Mouse (Mus musculus) kidney, embryonic 16.5 days (tissue): ENCODE measurements at regions not wholly inside any gene's neighbourhood (a gene's known extent, or its start where the extent isn't known, plus 50 kb on each side); places are given as distances from the start of the nearest gene placed in this dataset.

Experiments
- ATAC-seq: fragments of 200-750 bp; cut with Nextera tagmentation; 2 replicates; pipeline ENCODE4 v1.8.0; 2017; ENCODE audit warnings: moderate TSS enrichment; ENCODE audit not compliant: low FRiP score, low TSS enrichment
- H3K27ac ChIP-seq: fragments of 300-500 bp; sonication (generic); 2 replicates; pipeline ENCODE4 v1.5.1; 2014; ENCODE audit warnings: low read length
- H3K27me3 ChIP-seq: fragments of 300-500 bp; sonication (generic); 2 replicates; pipeline ENCODE4 v1.6.1; 2014; ENCODE audit warnings: low read length, control low read depth, mixed read lengths; ENCODE audit not compliant: insufficient read depth
- H3K36me3 ChIP-seq: fragments of 300-500 bp; sonication (generic); 2 replicates; pipeline ENCODE4 v1.6.1; 2014; ENCODE audit warnings: low read length, control low read depth, mixed read lengths; ENCODE audit not compliant: insufficient read depth
- H3K4me1 ChIP-seq: fragments of 300-500 bp; sonication (generic); 2 replicates; pipeline ENCODE4 v1.6.1; 2014; ENCODE audit warnings: low read length, control low read depth, mixed read lengths; ENCODE audit not compliant: insufficient read depth
- H3K4me2 ChIP-seq: fragments of 300-500 bp; sonication (generic); replicated peaks from 2 replicates; pipeline ENCODE4 v1.6.1; 2014; ENCODE audit warnings: low read depth, low read length
- H3K4me3 ChIP-seq: fragments of 300-500 bp; sonication (generic); 2 replicates; pipeline ENCODE4 v1.5.1; 2014; ENCODE audit warnings: mild to moderate bottlenecking, low read length
- H3K9ac ChIP-seq: fragments of 300-500 bp; sonication (generic); replicated peaks from 2 replicates; pipeline ENCODE4 v1.6.1; 2014; ENCODE audit warnings: low read length
- H3K9me3 ChIP-seq: fragments of 300-500 bp; sonication (generic); 2 replicates; pipeline ENCODE4 v1.6.1; 2016; ENCODE audit warnings: low read length, control low read depth
- WGBS: fragments of 180-500 bp; shearing (Covaris S2); extraction: QIAGEN DNeasy Blood & Tissue Kit; methylation state at CpG from one replicate; pipeline ENCODE4 v1.1.7; 2014; 5-methylcytosine and 5-hydroxymethylcytosine counted together

DNA sequence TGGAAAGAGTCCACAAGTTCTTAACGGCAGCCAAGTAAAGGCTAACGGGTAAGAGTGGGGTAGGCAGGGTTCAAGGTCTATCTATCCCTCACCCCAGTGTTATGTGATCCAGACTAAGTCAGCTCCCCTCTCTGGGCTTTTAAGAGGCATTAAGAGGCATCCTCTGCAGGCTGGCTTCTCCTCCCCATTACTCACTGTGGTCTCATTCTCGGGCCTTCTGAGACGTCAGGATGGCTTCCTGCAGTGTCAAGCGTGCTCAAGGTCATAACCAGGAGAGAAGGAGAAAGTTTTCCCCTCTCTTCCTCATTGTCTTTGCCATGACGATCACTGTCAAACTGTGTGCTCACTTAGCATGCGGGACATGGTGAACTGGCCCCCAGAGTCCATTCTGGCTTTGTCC, 52.5 kb upstream of the Adrb1 start:
- peak overlapping the region; percentile 50; the same call in 1 of the 2 replicates for H3K27ac ChIP-seq
- WGBS = 57% methylated on average over 7 of the region's 7 CpGs
- no peaks in the 10 kb centered on the region for H3K36me3 ChIP-seq
- ATAC-seq = no peak
- no peak overlapping the region for H3K9ac ChIP-seq
- H3K27me3 ChIP-seq = no peaks in the 10 kb centered on the region
- no peaks in the 10 kb centered on the region for H3K4me1 ChIP-seq
- no peaks in the 10 kb centered on the region for H3K9me3 ChIP-seq
- no peak overlapping the region for H3K4me3 ChIP-seq
- no peak overlapping the region; the same call in 1 of the 2 replicates for H3K4me2 ChIP-seq
